Mouse (Mus musculus) pancreas, adult 10 weeks (tissue): Measurements from ENCODE around the gene Cmc1. TPM values are rescaled to one million over a fixed set of nuclear protein-coding genes. Genes with fewer than 3 reads are reported as not detected.

ENCODE experiments used
- polyA plus RNA-seq: library from polyadenylated mRNA; stranded (reverse); fragments of 350-450 nt; fragmentation: Illumina TruSeq; extraction: RNeasy Lipid Tissue Mini Kit (QIAGEN cat#74804); gene quantifications from one replicate; pipeline ENCODE4 v1.2.3, GENCODE M21; 2015; ENCODE audit warnings: low read depth, low replicate concordance; ENCODE audit not compliant: insufficient read depth

Cmc1 gene
- 2.2 TPM for polyA plus RNA-seq

GRCm38 (mm10) chr9:118149407-118150402 lies at the start of gene Cmc1:
Gene Cmc1, minus strand, starts transcription at chr9:118150177.

GRCm38 (mm10) chr9:118040218-118041021 lies 109.6 kb downstream of the Cmc1 start, which contains the start of gene Azi2:
Gene Azi2, plus strand, starts transcription at chr9:118040499.

Other genes with a start within 250 kb of the Cmc1 start
- gene Azi2, start 109.7 kb downstream of the Cmc1 start, polyA plus RNA-seq: 16.2 TPM